Mouse (Mus musculus): Measurements from ENCODE around the gene Sox10.

- TF ChIP-seq CTCF (IDR thresholded peaks at IDR 0.05; ENCODE audit: borderline replicate concordance, extremely low read depth, insufficient read depth, insufficient read length) (no peak), POLR2A (IDR thresholded peaks at IDR 0.05; ENCODE audit: borderline replicate concordance, extremely low read depth, insufficient read depth, insufficient read length, poor library complexity, severe bottlenecking) (no peak)
Measured at GRCm38 (mm10) chr15:79199390-79199976, 34.4 kb upstream of the Sox10 start.
